Mouse (Mus musculus): ENCODE measurements around the gene Cntn1.

Gene Cntn1

DNA sequence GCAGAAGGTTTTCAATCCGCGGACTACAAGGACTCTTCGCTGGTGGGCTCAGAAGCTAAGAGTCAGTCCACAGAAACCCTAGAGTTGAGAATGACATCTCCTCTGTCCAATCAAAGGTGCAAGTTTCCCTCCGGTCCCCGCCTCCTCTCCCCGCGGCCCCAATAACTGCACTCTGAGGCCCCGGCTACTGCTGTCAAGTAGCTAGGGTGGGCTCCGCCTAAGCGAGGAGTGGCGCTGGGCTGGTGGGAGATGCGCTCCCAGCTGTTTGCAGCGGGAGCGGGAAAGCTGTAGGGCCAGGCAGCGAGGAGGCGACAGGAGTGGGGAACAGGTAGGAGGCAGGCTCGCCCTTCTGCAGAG lies at the start of gene Cntn1:
TSS of gene Cntn1 (plus strand) at position 170 of the 357 bp plus-strand sequence.
- DNase-seq (ENCODE audit: low read depth) = no peak

DNA sequence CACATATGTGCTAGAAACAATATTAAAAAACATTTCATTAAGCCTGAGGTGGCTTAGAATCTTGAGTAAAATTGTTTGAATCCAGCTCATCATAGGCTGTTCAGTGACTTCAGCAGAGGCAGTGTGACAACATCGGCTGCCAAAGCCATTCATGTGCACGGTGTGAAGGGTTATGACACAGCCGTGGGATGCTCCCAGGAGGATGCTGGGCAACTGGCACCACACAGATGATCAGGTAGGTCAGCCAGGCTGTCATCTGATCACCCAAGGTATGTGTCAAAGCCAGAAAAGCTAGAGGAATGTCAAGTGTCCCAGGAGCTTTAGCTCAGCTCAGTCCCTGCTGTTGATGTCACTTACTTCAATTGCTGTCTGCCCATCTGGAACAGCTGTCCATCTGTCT lies 49.5 kb upstream of the Cntn1 start:
- no peak for DNase-seq (ENCODE audit: low read depth)

DNA sequence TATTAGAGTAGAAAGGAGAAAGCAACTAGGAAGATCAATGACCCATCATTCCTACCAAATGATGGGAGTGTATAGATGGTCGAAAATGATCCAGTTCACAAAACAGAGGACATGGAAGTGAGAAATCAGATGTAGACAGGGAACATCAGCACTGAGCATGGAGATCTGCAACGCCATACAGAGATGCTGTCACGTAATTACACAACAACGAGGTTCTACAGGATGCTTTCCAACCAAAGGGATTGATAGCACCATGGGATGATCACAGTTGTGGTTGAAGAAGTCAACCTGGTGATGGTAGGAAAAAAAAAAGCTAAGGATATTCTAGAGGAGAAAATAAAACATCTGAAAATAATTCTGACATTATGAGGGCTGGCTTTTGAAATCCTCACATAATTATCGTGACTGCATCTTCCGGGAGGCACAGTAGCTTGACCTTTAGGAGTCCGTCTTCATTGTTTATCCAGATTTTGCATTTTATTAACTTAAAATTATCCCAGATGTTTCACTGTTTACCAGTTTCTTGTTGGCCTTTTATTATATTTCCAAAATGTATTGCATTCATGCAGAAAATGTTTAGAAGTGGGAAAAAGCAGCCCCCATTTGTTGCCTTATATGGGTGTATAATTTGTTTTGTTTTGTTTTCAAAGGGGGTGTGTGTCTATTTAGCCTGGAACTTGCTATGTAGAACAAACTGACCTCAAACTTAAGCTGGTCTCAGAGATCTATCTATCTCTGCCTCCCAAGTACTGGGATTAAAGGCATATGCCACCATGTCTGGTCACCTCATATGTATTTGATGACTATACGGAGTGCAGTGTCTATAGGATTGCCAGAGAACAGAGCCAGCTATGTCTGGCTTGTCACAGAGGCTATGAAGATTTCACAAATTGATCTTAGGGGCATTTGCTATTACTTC lies 38.5 kb upstream of the Cntn1 start:
- no peak for DNase-seq (ENCODE audit: low read depth)

DNA sequence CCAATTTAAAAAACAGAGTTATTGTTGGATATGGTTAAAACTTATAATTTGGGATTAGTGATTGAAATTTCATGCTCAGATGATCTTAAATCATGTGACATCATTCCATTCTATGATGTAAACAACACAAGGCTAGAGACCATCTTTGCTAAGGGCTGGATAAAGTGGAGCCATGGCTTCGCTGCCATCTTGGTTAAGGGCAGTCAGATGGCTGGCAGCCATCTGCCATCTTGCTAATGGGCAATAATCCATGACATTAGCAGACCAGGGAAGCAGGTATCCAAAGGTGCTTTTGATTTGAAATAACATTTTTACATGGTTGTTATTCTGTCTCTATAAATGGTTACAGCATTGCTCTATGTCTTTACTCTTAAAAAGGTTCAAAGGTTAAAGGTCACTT lies 16.9 kb upstream of the Cntn1 start:
- no peak for DNase-seq (ENCODE audit: low read depth)

DNA sequence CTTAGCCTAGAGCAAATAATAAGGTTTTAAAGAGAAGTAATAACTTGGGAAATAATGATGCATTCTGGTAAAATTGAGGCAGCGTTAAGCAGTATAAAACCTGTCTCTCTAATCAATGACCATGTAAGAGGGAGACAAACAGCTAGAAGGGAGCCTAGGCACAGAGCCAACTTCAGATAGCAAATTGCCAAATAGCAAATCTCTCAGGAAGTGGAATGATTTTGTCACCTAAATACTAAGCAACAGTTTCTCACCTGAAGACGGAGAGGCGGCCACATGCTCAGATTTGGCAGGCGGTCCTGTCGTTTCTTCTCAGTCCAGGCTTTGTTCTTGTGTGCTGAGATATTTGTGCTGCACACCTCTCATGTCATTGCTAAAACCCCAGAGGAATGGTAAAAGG lies 8.4 kb upstream of the Cntn1 start:
- no peak for DNase-seq (ENCODE audit: low read depth)

DNA sequence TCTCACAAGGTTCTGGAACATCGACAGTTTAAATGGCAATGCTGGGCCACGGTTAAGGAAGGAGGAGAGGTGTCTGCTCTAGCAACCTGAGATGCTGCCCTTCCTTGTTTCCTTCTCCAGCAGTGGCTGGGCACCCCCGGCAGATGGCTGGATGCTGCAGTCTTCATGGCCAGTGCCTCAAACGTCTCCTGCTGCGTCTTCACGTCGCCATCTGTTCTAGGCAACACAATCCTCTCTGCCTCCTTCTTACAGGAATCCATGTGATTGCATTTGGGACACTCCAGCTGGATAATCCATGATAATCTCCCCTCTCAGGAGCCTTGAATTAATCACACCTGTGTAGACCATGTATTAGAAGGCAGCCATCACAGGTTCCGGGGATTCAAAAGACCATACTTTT lies 4.9 kb upstream of the Cntn1 start:
- no peak for DNase-seq (ENCODE audit: low read depth)

DNA sequence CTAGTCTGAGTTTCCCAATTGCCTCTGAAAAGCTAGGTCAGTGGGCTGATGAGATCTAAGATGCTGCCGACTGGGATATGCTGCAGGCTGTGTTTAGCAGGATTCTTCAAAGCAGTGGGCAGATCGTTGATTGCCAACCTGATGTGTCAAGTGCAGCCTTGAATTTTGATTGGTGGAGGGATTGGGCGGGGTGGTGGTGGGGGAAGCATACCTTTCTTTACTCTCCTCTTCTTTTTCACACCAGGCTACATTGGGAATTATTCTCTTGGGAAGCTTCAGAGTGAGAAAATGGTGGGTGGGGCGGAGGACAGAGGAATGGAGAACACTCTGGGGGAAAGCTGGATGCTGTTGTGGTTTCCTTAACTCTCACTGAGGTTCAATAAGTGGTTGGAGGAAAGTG lies 2.9 kb upstream of the Cntn1 start:
- no peak for DNase-seq (ENCODE audit: low read depth)

DNA sequence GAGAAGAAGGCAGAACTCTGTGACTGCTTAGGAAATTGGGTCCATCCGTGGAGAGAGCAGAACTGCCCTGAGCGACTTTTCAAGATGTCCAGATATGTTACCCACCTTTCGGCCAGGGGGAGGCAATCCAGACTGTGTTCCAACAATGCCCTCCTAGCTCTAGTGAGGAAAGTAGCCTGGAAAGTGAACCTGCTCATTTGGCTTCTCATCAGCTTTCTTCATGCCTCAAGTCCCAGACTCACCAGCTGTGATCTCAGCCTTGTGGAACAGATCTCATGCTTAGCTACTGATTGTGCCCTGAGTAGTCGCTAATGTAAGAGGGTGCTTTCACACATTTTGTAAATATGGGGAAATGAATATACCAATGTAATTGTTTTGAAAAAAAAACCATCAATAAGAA lies 2.4 kb upstream of the Cntn1 start:
- DNase-seq (ENCODE audit: low read depth) = no peak

DNA sequence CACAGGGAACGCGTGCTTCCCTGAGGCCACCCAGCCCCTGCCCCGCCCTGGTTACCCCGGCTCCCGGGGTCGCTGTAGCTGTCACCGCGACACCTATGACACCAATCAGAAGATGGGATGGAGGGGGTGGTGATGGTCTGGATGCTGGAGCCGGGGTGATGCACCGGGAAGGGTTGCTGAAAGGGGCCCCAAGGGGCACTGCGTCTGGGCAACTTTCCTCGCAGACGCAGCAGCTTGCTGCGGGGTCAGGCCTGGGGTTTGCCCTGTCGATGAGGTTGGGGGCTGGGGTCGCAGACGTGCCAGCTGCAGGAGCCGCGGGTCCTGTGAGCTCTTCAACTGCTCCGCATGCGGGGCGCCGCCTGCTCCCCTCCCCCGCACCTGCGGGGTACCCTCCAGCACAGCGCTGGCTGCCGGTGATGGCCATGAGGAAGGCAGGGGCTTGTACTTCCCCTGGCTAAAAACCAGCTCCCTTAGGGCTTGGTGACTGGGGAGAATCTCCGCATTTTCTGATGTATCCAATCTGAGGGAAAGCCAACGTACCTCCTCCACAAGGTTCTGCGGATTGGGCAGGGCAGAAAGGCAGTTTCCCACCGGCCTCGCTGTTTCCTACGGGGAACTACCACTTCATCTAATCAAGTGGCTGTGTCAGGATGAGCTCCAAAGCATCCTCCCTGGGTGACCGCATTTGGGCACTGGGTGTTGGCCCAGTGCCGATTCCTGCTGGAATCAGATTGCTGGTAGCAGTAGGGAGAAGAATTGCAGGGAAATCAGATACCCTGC lies 578 bp downstream of the Cntn1 start:
- no peak for DNase-seq (ENCODE audit: low read depth)

DNA sequence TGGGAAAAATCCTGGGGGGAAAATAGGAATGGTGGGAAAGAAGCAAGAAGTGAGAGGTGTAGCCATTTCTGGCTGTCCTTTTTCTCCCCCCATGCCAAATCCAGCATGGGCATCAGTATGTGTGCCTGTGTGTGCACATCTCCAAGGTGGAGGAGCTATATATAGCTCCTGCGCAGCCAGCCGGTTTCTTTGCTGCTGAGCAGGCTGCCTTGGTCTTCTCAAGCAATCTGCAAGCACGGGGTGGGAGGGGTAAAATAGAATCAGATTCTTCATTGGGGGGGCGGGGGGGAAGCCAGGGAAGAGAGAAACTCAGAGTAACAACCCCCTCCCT lies 1.1 kb downstream of the Cntn1 start:
- DNase-seq (ENCODE audit: low read depth) = no peak

DNA sequence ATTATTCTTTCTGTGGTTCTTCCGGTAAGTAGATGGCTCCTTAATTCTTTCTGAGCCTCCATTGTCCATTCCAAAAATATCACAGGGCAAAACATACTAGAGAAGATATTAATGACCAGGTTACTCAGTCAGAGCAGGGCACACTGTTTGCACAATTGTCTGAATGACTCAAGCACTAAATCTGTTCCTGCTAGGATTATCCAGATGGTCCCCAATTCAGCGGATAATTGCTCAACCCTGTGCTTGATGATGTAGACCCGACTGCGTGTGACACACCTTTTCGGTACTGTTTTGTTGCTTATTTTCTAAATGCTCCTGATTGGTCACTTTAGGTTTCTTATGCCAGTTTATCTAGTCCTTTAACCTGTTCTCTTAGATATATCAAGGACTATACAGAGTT lies 6.6 kb downstream of the Cntn1 start:
- no peak for DNase-seq (ENCODE audit: low read depth)

DNA sequence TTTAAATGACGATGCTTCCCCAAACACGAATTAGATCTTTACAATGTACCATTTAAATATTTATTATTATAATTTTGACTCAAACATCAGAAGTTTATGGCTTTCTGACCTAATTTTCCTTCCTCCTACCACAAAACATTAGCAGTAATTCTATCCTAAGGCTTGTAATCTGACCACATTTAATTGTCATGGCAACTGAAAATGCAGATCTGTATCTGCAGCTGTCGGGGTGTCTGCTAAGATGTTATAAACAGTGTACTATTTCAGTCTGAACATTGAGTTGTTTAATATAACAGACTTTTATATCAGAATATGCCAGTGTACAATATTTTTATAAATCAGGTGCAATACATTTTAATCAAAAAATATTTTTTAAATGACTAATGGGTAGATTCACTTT lies 10.0 kb downstream of the Cntn1 start:
- DNase-seq (ENCODE audit: low read depth) = no peak

DNA sequence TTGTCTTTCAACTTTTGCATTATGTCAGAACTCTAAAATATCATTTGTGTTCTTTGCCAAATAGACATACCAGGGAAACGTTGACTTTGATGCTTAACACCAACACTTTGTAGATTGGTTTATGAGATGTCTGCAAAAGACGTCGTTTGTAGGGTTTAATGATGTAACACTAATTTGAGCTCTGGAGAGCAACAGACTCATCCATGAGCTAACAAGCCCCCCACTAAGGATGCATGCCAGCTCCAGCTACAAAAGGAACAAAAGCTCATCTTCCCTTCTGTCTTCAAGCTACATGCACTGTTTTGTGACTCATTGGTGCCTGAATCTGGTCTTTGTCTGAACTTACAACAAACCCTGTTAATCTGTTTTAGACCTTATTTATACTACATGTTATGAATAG lies 28.5 kb downstream of the Cntn1 start:
- DNase-seq (ENCODE audit: low read depth) = no peak

DNA sequence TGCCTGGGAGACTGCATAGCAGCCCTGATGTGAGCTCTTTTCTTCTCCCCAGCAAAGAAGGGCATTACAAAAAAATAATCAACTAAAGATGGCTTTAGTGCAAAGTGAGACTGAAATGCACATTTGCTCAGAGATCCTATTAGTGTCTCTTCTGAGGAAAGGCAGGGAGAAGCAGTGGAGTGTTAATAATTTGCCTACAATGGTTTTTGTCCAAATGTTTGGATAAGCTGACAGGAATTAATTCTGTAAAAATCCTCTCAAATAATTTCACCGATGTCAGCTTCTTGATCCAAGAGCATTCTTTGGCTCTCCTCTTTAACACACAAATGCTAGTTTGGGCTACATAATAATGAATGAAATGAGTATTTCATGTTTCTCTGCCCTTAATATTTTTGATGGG lies 34.9 kb downstream of the Cntn1 start:
- no peak for DNase-seq (ENCODE audit: low read depth)

DNA sequence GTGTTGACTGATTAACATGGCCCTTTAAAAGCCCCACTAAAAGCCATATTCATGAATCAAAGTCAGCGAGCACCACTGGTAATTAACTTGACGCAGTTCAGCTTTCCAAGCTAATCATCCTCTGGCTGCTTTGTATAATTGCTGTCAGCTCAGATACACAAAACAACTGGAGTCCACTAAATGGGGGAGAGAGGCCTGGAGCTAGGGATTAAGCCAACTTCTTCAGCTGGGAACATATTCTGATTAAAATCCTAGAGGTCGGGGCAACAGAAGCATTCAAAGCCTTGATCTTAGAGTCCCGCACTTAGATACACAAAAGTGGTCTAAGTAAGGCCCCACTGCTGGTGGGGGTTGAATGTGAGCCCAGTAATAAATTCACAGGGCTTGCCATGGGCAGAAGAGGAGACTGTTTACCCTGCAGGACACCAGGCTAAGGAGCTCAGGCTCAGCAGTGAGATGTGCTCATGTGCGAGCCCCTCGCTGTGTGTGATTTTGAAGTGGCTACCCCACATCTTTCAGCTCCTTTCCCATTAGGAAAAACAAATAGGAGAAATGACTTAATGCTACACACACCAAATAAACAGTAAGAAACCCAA lies 36.8 kb downstream of the Cntn1 start:
- DNase-seq (ENCODE audit: low read depth) = no peak

DNA sequence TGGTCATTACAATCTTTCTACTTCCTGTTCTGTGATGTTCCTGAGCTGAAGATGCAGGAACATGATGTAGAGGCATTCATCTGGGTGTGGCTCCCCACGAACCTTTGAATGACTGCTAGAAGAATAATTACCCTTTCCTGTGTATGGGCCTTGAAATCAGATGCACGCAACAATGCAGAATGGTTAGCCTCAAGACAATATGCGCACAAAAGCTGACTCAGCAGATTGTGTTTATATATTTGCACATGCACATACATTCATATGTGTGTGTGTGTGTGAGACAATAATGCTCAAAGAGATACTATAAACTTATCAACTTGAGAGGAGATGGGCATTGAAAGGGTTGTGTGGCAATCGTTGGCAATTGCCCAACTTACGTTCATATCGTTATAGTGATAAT lies 39.8 kb downstream of the Cntn1 start:
- no peak for DNase-seq (ENCODE audit: low read depth)

DNA sequence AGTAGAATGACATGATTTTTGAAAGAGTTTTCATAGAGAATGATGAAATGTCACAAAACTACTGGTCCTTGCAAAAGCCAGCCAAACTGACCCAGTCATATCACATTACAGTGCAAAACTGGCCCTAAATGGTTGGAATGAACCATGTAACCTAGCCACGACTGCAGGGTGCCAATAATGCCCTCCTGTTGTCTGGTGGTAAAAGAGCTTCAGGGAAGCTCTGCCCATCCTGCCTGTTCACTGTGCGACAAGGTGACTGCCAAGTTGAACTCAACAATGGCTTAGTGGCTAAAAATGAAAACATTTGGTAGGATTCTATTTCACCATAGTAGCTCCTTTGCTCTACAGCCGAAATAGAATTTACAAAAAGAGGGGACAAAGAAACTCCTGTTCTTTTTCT lies 41.1 kb downstream of the Cntn1 start:
- no peak for DNase-seq (ENCODE audit: low read depth)

DNA sequence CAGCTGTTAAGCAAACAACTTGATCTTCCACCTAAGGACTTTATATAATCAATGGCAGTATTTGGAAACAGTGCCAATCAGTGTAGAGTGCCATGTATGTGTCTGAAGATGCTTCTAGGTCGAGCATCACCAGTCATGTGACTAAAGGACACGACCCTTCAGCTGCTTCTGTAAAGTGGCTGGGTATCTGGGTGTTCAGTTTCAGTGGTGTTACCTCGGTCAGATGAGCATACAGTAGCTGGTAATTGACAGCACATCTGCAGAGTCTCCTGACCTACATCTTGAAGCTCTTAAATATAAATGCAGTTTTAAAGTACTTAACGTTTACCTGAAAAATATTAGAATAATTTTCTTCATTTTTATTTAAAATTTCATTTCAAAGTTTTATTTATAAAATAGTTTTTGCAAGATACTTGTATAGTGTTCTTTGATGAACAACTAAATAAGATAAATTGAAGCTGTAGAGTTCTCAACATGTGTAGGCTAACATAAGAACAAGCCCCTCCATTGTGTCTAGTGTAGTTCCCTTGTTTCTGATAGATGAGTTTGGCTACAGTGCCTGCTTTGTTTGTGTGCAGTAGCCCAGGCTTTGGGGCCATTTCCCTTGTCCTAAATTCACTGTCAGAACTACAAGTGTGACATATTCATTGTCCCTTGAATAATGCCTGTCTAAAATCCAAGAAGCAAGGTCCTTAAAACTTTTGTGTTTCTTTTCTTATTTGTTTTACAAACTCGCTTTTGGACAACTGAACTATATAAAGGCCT lies 48.6 kb downstream of the Cntn1 start:
- DNase-seq (ENCODE audit: low read depth) = no peak

DNA sequence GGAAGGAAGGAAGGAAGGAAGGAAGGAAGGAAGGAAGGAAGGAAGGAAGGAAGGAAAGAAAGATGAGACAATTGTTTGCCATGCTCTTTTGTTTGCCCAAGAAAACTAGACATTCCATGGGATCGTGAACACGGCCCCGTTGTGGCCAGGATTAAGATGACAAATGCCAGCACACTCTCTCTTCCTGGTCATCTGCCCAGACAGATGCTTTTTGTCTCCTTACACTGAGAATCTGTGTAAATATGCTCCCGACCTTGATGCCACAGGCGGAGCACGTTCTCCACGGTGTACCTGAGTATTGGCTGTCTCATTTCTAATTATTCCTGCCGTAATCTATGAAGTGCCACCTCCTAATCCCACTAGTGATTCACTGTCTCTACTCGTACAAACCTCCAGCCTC lies 51.0 kb downstream of the Cntn1 start:
- no peak for DNase-seq (ENCODE audit: low read depth)

DNA sequence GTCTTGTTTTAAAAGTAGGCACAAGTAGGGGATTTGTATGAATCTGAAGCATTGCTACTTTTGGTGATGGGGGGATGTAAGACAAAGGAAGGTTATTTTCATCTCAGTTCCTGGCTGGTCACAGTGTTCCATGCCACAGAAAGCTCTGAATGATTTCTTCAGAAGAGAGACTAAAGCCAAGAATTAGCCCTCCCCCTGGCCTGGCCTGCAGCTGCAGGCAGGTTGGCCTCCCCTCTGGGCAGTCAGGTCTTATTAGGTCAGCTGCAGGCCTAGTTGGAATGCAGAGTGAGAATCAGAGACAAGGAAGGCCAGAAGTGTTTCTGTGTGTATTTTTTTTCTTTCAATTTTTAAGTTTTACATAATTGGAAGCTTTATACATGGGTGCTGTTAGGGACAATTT lies 61.5 kb downstream of the Cntn1 start:
- no peak for DNase-seq (ENCODE audit: low read depth)

DNA sequence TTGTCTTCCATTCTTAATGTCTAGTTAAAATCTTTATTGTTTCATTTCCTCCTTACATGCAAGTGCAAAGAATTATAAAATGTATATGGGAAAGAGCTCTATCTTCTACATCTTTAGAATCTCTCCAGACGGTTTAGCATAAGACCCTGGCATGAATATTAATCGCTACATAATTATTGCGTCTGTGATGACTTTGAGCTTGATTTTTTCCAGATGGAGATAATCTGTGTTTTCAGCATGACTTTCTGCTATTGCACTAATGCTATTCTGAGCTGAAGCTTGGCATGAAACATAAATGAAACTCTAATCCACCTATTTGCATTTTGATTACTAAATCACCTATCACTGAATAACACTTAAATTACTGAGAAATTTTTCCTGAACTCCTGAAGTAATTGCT lies 82.0 kb downstream of the Cntn1 start:
- no peak for DNase-seq (ENCODE audit: low read depth)

DNA sequence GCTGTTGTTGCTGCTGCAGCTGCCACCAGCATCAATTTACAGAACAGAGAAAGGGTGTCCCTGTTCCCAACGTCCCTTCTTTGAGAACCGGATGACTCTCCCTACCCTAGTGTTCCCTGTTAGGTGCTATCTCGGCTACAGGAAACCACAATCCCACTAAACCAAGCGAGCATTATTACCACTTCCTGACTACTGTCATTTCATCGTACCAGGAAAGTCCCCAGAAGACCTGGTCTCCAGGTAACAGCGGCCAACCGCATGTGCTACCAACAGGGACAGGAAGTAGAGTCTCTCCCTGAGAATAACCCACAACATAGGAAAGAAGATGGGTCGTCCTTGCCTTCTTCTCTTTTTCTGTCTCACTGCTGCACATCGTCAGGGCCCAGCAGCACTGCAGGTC lies 83.3 kb downstream of the Cntn1 start:
- no peak for DNase-seq (ENCODE audit: low read depth)

DNA sequence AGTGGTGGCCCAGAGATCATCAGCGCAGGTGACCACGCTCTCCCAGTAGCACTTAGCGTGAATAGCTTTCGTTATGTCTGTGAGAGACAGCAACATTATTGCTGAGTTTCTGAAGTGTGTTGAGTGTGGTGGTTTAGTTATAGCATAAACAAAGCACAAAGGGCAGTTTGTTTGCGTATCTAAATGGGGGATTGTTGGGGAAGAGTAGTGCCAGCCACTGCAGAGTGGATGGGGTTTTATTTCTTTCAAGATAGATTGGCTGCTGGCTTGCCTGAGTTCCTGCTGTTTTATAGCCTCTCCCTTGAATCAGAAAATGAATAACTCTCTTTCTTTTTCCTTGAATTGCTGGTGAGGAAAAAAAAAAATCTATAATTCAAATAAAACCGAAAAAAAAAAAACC lies 86.1 kb downstream of the Cntn1 start:
- no peak for DNase-seq (ENCODE audit: low read depth)

Measured in NIH3T3 (cell line).